Mouse (Mus musculus): ENCODE data around the gene Gm10413.
"Not testable (repeated sequence)": the region's sequence is repeated elsewhere in the genome, so short reads cannot be mapped to it uniquely, and the experiment has no call there.

The Gm10413 gene

GRCm38 (mm10) chr14:3394793-3395192 is at the start of gene Gm10413:
TSS of gene Gm10413 (plus strand) at chr14:3395093.
- not testable (repeated sequence) for DNase-seq

- DNase-seq, result not testable (repeated sequence)
These were observed 17.4 kb downstream of the Gm10413 start, which contains the start of gene Gm10409 for GRCm38 (mm10) chr14:3412314-3412713. TSS of gene Gm10409 (plus strand) at chr14:3412614.

GRCm38 (mm10) chr14:3427803-3428202 is 32.9 kb downstream of the Gm10413 start, which contains the start of gene Gm3005:
TSS of gene Gm3005 (plus strand) at chr14:3428103.
- not testable (repeated sequence) for DNase-seq

GRCm38 (mm10) chr14:3449079-3449478 is 54.2 kb downstream of the Gm10413 start, which contains the start of gene Gm10408:
TSS of gene Gm10408 (plus strand) at chr14:3449379.
- not testable (repeated sequence) for DNase-seq
